Mouse (Mus musculus) MEL (cell line): Measurements from ENCODE around the gene Col5a3. TPM values are rescaled to one million over a fixed set of nuclear protein-coding genes. Genes with fewer than 3 reads are reported as not detected.
A peak's percentile ranks its signal among the peaks of the same experiment; 100 is the strongest.

Source experiments
- DNase-seq: peaks from one replicate; pipeline ENCODE4 v3.0.0; 2011; ENCODE audit warnings: low read depth, low spot score
- H3K27ac ChIP-seq: 2 replicates; pipeline ENCODE4 v1.5.1; 2012; ENCODE audit warnings: low read depth, mild to moderate bottlenecking, control low read depth, low read length, moderate library complexity; ENCODE audit not compliant: control insufficient read depth
- H3K27me3 ChIP-seq, 2 experiments: fragments of 150-350 bp in 1 of 2; sonication (generic) in 1 of 2; 2 replicates each; pipeline ENCODE4 v1.6.1; 2012; ENCODE audit warnings: low read length in 2 of 2, mild to moderate bottlenecking in 2 of 2, improper control_type of control experiment in 1 of 2, moderate library complexity in 1 of 2; ENCODE audit not compliant: insufficient read depth in 2 of 2, control insufficient read depth in 1 of 2
- H3K36me3 ChIP-seq, 2 experiments: 2 replicates each; pipeline ENCODE4 v1.6.1; 2012 to 2014; ENCODE audit warnings: low read length in 2 of 2, improper control_type of control experiment in 1 of 2, inconsistent platforms in 1 of 2, mild to moderate bottlenecking in 1 of 2; ENCODE audit not compliant: insufficient read depth in 2 of 2, control insufficient read depth in 1 of 2
- H3K4me1 ChIP-seq, 2 experiments: fragments of 150-350 bp in 1 of 2; sonication (generic) in 1 of 2; 2 replicates each; pipeline ENCODE4 v1.6.1; 2012; ENCODE audit warnings: low read length in 2 of 2, improper control_type of control experiment in 1 of 2, mild to moderate bottlenecking in 1 of 2; ENCODE audit not compliant: insufficient read depth in 2 of 2, control insufficient read depth in 1 of 2
- H3K4me3 ChIP-seq, 2 experiments: fragments of 150-350 bp in 1 of 2; sonication (generic) in 1 of 2; 2 replicates each; pipeline ENCODE4 v1.5.1; 2012; ENCODE audit warnings: low read depth in 2 of 2, low read length in 2 of 2, mild to moderate bottlenecking in 2 of 2, moderate library complexity in 2 of 2, control low read depth in 1 of 2, improper control_type of control experiment in 1 of 2; ENCODE audit not compliant: control insufficient read depth in 1 of 2, insufficient read depth in 1 of 2
- H3K79me2 ChIP-seq: 2 replicates; pipeline ENCODE4 v1.6.1; 2012; ENCODE audit warnings: mild to moderate bottlenecking, low read length, moderate library complexity; ENCODE audit not compliant: control insufficient read depth, poor library complexity, insufficient read depth
- H3K9ac ChIP-seq: 2 replicates; pipeline ENCODE4 v1.6.1; 2012; ENCODE audit warnings: low read depth, mild to moderate bottlenecking, control low read depth, low read length, moderate library complexity; ENCODE audit not compliant: control insufficient read depth, poor library complexity, severe bottlenecking
- H3K9me3 ChIP-seq: fragments of 150-350 bp; sonication (generic); replicated peaks from 2 replicates; pipeline ENCODE4 v1.6.1; 2012; ENCODE audit warnings: mild to moderate bottlenecking, low read length, improper control_type of control experiment, moderate library complexity; ENCODE audit not compliant: insufficient read depth
- CHD1 ChIP-seq: IDR thresholded peaks from 2 replicates; pipeline ENCODE4 v1.6.1; 2012; ENCODE audit warnings: low read depth, mild to moderate bottlenecking, inconsistent platforms, low read length, improper control_type of control experiment
- CHD2 ChIP-seq: IDR thresholded peaks from 2 replicates; pipeline ENCODE4 v1.6.1; 2011; ENCODE audit warnings: low read length, improper control_type of control experiment
- CTCF ChIP-seq, 3 experiments: IDR thresholded peaks in 2 of 3; conservative IDR thresholded peaks in 1 of 3; 2 replicates each; pipeline ENCODE4 v1.5.1; 2011 to 2012; ENCODE audit warnings: low read length in 3 of 3, low read depth in 2 of 3, mild to moderate bottlenecking in 2 of 3, improper control_type of control experiment in 1 of 3, inconsistent platforms in 1 of 3, mixed read lengths in 1 of 3, moderate library complexity in 1 of 3; ENCODE audit not compliant: control insufficient read depth in 1 of 3, insufficient read depth in 1 of 3, poor library complexity in 1 of 3, severe bottlenecking in 1 of 3
- E2F4 ChIP-seq: IDR thresholded peaks from 2 replicates; pipeline ENCODE4 v1.6.1; 2011; ENCODE audit warnings: low read depth, low read length, improper control_type of control experiment, borderline replicate concordance
- ELF1 ChIP-seq: IDR thresholded peaks from 2 replicates; pipeline ENCODE4 v1.6.1; 2014; ENCODE audit warnings: low read depth, mild to moderate bottlenecking, inconsistent platforms, low read length, improper control_type of control experiment, moderate library complexity
- EP300 ChIP-seq, 2 experiments: IDR thresholded peaks; 2 replicates each; pipeline ENCODE4 v1.6.1; 2011; ENCODE audit warnings: improper control_type of control experiment in 2 of 2, low read length in 2 of 2, low read depth in 1 of 2, mild to moderate bottlenecking in 1 of 2
- GABPA ChIP-seq: IDR thresholded peaks from 2 replicates; pipeline ENCODE4 v1.6.1; 2012; ENCODE audit warnings: low read depth, mild to moderate bottlenecking, inconsistent platforms, low read length, improper control_type of control experiment, moderate library complexity
- GATA1 ChIP-seq: IDR thresholded peaks from 2 replicates; pipeline ENCODE4 v1.6.1; 2011; ENCODE audit warnings: low read depth, low read length, improper control_type of control experiment
- HCFC1 ChIP-seq: IDR thresholded peaks from 2 replicates; pipeline ENCODE4 v1.6.1; 2012; ENCODE audit warnings: low read depth, mild to moderate bottlenecking, inconsistent platforms, low read length, improper control_type of control experiment, moderate library complexity
- JUND ChIP-seq: IDR thresholded peaks from 2 replicates; pipeline ENCODE4 v1.6.1; 2011; ENCODE audit warnings: low read depth, mild to moderate bottlenecking, improper control_type of control experiment, low read length
- KAT2A ChIP-seq: conservative IDR thresholded peaks from 2 replicates; pipeline ENCODE4 v1.6.1; 2012; ENCODE audit warnings: low read depth, low read length, improper control_type of control experiment, inconsistent platforms
- MAFK ChIP-seq: IDR thresholded peaks from 2 replicates; pipeline ENCODE4 v1.6.1; 2011; ENCODE audit warnings: low read depth, mild to moderate bottlenecking, low read length, improper control_type of control experiment, borderline replicate concordance
- MAZ ChIP-seq: IDR thresholded peaks from 2 replicates; pipeline ENCODE4 v1.6.1; 2012; ENCODE audit warnings: low read depth, mild to moderate bottlenecking, inconsistent platforms, low read length, improper control_type of control experiment
- MEF2A ChIP-seq: IDR thresholded peaks from 2 replicates; pipeline ENCODE4 v1.6.1; 2014; ENCODE audit warnings: low read depth, mild to moderate bottlenecking, inconsistent platforms, low read length, improper control_type of control experiment; ENCODE audit not compliant: poor library complexity, insufficient replicate concordance, severe bottlenecking; ENCODE audit errors: extremely low read depth
- MXI1 ChIP-seq: IDR thresholded peaks from 2 replicates; pipeline ENCODE4 v1.6.1; 2011; ENCODE audit warnings: mild to moderate bottlenecking, low read depth, low read length, improper control_type of control experiment
- MYB ChIP-seq: IDR thresholded peaks from 2 replicates; pipeline ENCODE4 v1.6.1; 2011; ENCODE audit warnings: mild to moderate bottlenecking, low read depth, low read length, improper control_type of control experiment
- NELFE ChIP-seq: IDR thresholded peaks from 2 replicates; pipeline ENCODE4 v1.6.1; 2011; ENCODE audit warnings: low read depth, low read length, improper control_type of control experiment
- NRF1 ChIP-seq: IDR thresholded peaks from 2 replicates; pipeline ENCODE4 v1.6.1; 2014; ENCODE audit warnings: low read depth, mild to moderate bottlenecking, inconsistent platforms, low read length, improper control_type of control experiment, moderate library complexity; ENCODE audit not compliant: poor library complexity, insufficient read depth, severe bottlenecking
- POLR2AphosphoS2 ChIP-seq: IDR thresholded peaks from 2 replicates; pipeline ENCODE4 v1.6.1; 2011; ENCODE audit warnings: low read length, improper control_type of control experiment
- POLR2AphosphoS5 ChIP-seq: IDR thresholded peaks from 2 replicates; pipeline ENCODE4 v1.6.1; 2012; ENCODE audit warnings: low read depth, borderline replicate concordance, mild to moderate bottlenecking, inconsistent platforms, low read length, moderate library complexity, mixed read lengths
- RCOR1 ChIP-seq: IDR thresholded peaks from 2 replicates; pipeline ENCODE4 v1.6.1; 2012; ENCODE audit warnings: low read depth, mild to moderate bottlenecking, inconsistent platforms, low read length, improper control_type of control experiment
- SIN3A ChIP-seq: IDR thresholded peaks from 2 replicates; pipeline ENCODE4 v1.6.1; 2012; ENCODE audit warnings: low read length, improper control_type of control experiment, inconsistent platforms
- SMC3 ChIP-seq: IDR thresholded peaks from 2 replicates; pipeline ENCODE4 v1.6.1; 2011; ENCODE audit warnings: low read depth, low read length, improper control_type of control experiment
- TAL1 ChIP-seq: IDR thresholded peaks from 2 replicates; pipeline ENCODE4 v1.6.1; 2012; ENCODE audit warnings: mild to moderate bottlenecking, inconsistent platforms, low read length, moderate library complexity, mixed read lengths
- TBP ChIP-seq: IDR thresholded peaks from 2 replicates; pipeline ENCODE4 v1.8.0; 2011; ENCODE audit warnings: low read depth, low read length, improper control_type of control experiment
- USF1 ChIP-seq: IDR thresholded peaks from 2 replicates; pipeline ENCODE4 v1.6.1; 2014; ENCODE audit warnings: low read depth, mild to moderate bottlenecking, inconsistent platforms, low read length, improper control_type of control experiment, moderate library complexity
- USF2 ChIP-seq, 2 experiments: IDR thresholded peaks; 2 replicates each; pipeline ENCODE4 v1.6.1; 2011 to 2012; ENCODE audit warnings: improper control_type of control experiment in 2 of 2, low read length in 2 of 2, borderline replicate concordance in 1 of 2, inconsistent platforms in 1 of 2, low read depth in 1 of 2, mild to moderate bottlenecking in 1 of 2; ENCODE audit not compliant: insufficient read depth in 1 of 2
- ZKSCAN1 ChIP-seq: IDR thresholded peaks from 2 replicates; pipeline ENCODE4 v1.6.1; 2012; ENCODE audit warnings: low read depth, mild to moderate bottlenecking, inconsistent platforms, low read length, improper control_type of control experiment, moderate library complexity
- ZMIZ1 ChIP-seq: IDR thresholded peaks from 2 replicates; pipeline ENCODE4 v1.6.1; 2012; ENCODE audit warnings: low read depth, mild to moderate bottlenecking, inconsistent platforms, low read length, improper control_type of control experiment, moderate library complexity
- ZNF384 ChIP-seq: IDR thresholded peaks from 2 replicates; pipeline ENCODE4 v1.6.1; 2012; ENCODE audit warnings: low read depth, mild to moderate bottlenecking, inconsistent platforms, low read length, improper control_type of control experiment
- polyA plus RNA-seq, 2 experiments: library from polyadenylated mRNA; stranded (reverse) in 1 of 2; unstranded in 1 of 2; fragments of >175 nt in 1 of 2; fragments of >200 nt in 1 of 2; gene quantifications; 2 replicates each; pipeline versions ENCODE4 v1.2.1 to v1.2.4; 2012; ENCODE audit warnings: low replicate concordance in 2 of 2, low read depth in 1 of 2; ENCODE audit not compliant: insufficient read length in 2 of 2, insufficient read depth in 1 of 2, missing spikeins in 1 of 2
- total RNA-seq: library from RNA; depleted of rRNA; stranded (reverse); fragments of 300-350 nt; gene quantifications from 2 replicates; pipeline ENCODE4 v1.2.3, GENCODE M21; 2012

Col5a3 gene
- total and polyA plus RNA-seq, 3 experiments: 0.08 to 0.53 TPM; not detected in 1

GRCm38 (mm10) chr9:20745129-20745966, 69.5 kb downstream of the Col5a3 start (continued):
- TF ChIP-seq POLR2AphosphoS5 (peak; percentile 63; the same call in 1 of the 2 replicates), ZMIZ1 (no peak), SMC3 (no peak), MAZ (no peak), SIN3A (no peak), GATA1 (no peak), HCFC1 (no peak), POLR2AphosphoS2 (no peak), GABPA (no peak), USF1 (0 out of 2 replicates have a peak, but pooled peaks have one; percentile 5), CHD2 (no peak), ELF1 (no peak), NELFE (no peak), MYB (no peak), NRF1 (no peak), USF2 (IDR thresholded peaks at IDR 0.05; ENCODE audit: borderline replicate concordance in 1 of 2, insufficient read depth in 1 of 2, low read depth in 1 of 2, low read length in 2 of 2) (no peak), TBP (no peak), MXI1 (peak; percentile 64)

- H3K9ac ChIP-seq: no peak overlapping the region
- no peak overlapping the region for H3K4me3 ChIP-seq
- peak; percentile 85 for DNase-seq
- H3K27me3 ChIP-seq: peaks cover 13 to 18% of the 10 kb centered on the region in 2 experiments
- no peaks in the 10 kb centered on the region for H3K9me3 ChIP-seq
- H3K79me2 ChIP-seq: no peaks in the 10 kb centered on the region
- peaks cover 0 to 18% of the 10 kb centered on the region in 2 experiments; a peak in 2 of 4 replicates for H3K36me3 ChIP-seq
- peaks cover 10 to 38% of the 10 kb centered on the region in 2 experiments for H3K4me1 ChIP-seq
- no peak overlapping the region for H3K27ac ChIP-seq
- TF ChIP-seq RCOR1 (no peak), GABPA (no peak), MEF2A (no peak), SIN3A (no peak), JUND (no peak), ZKSCAN1 (no peak), TAL1 (no peak), MAZ (peak; percentile 82; the same call in 1 of the 2 replicates), SMC3 (peak; percentile 80), ZNF384 (peak; percentile 98), CHD1 (no peak), CHD2 (no peak), MAFK (no peak), USF1 (peak; percentile 84), EP300 (IDR thresholded peaks at IDR 0.05; ENCODE audit: low read depth in 1 of 2, low read length in 2 of 2) (no peak), ZMIZ1 (no peak), POLR2AphosphoS5 (no peak), USF2 (IDR thresholded peaks at IDR 0.05; ENCODE audit: borderline replicate concordance in 1 of 2, insufficient read depth in 1 of 2, low read depth in 1 of 2, low read length in 2 of 2) (0 out of 4 replicates have a peak, but pooled peaks of 1 of the 2 experiments have one; percentile 5), CTCF (IDR thresholded peaks at IDR 0.05 in 2 of 3, conservative IDR thresholded peaks at IDR 0.05 in 1 of 3; ENCODE audit: control insufficient read depth in 1 of 3, insufficient read depth in 1 of 3, low read depth in 2 of 3, low read length in 3 of 3, poor library complexity in 1 of 3, severe bottlenecking in 1 of 3) (peak; percentile 99 to 100 (median 100)), KAT2A (no peak), E2F4 (no peak)
These were observed 70.7 kb downstream of the Col5a3 start for GRCm38 (mm10) chr9:20743946-20744738.
